Mouse (Mus musculus): Measurements from ENCODE around the gene B3gnt6.

The B3gnt6 gene

DNA sequence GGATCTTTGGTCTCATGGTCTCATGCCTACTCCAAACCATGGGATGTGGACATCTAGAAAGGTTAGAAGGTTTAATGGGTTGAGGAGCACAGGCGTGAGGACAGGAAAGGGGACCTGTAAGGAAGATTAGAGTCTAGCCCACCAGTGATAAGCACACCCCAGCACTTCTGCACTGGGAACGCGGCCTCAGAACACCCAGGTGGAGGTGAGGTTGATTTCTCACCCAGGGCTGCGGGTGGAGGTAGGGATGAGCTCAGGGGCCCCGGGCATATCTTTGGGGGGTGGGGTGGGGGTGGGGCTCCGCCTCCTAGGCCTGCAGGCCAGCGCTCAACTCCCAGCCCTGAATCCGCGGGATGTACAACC, 21.7 kb downstream of the B3gnt6 start:
- DNase-seq (ENCODE audit: low read depth, low spot score): no peak

DNA sequence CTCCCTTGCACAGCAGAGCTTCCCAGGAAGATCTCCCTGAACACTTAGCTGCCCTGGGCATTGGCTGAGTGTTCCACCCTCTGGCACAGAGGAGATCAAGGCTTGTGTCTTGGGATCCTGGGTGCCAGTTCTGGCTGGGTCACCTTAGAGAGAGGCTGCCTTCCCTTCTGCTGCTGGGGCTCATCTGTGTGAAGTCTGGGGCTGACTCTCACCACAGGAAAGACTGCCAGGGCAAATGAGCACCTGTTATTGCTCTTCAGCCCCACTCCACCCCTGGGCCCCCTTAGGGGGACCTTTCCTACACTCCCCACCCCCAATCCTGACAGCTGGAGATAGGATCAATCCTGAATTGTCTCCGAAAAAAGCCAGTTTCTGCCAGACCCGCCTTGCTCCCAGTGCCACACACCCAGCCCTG, 22.2 kb downstream of the B3gnt6 start:
- no peak for DNase-seq (ENCODE audit: low read depth, low spot score)

DNA sequence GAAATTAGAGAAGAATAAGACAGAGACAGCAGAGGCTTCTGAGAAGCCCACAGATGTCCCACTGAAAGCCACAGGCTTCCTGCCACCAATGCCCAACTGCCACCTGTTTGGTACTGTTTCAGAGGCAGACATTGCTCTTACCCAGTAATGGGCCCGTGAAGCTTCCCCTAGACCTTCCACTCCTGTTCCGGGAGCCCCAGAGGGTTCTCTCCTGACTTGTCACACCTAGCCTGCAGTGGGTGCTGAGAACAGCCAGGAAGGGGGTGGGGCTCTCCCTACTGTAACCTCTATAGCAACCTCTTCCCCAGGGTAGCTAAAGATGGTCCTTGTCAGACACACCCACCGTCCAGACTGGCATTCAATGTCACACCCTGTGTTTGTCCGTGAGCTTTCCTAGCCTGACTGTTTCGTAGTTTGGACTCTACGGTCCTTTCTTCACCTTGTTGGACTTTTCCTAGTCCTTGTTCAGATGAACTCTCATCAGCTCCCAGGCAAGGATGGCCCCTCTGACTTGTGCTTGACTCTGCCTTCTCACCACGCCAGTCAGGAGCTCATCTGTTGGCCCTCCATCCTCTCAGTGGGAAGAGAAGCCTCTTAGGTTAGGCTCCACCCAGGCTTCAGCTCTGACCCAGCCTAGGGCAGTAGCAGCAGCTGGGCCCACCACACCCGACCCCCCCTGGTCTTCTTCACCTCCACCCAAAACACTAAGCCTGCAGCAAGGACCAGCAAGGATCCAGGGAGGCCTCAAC, 22.8 kb downstream of the B3gnt6 start:
- no peak for DNase-seq (ENCODE audit: low read depth, low spot score)

DNA sequence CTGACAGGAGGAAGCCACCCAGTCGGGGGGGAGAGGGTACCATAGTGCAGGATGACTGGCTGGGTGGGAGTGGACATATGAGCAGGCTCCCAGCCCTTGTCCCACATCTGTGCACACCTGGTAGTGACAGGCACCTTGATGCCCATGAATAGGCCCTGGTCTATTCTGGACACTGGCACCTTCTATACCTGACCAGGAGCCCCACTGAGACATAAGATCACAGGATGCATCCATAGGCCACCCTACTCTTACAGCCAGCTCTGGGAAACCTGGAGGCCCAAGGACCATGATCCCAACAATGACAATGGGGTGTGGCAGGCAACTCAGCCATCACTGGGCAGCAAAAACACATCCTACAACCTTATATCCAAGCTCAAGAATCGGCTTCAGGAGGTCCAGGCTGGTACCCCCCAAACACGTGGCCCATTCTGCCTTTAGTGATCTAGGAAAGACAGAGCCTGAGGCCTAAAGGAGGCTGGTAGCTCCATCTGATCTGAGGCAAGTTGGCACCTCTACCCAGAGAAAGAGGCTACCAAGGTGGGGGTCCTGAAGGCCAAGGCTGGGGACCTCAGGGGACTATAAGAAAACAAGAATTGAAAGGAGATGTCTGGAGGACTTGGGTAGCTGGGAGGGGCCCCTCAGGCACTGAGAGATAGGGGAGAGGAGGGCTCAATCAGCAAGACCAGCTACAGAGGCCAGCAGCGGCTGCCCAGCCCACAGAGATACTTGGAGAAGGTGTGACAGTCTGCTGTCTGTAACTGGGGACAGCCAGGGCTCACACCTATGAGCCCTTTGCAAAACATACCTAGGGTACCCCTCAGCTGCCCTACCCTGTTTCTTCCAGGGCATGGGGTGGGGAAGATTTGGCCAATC, 24.2 kb downstream of the B3gnt6 start:
- DNase-seq (ENCODE audit: low read depth, low spot score): no peak

DNA sequence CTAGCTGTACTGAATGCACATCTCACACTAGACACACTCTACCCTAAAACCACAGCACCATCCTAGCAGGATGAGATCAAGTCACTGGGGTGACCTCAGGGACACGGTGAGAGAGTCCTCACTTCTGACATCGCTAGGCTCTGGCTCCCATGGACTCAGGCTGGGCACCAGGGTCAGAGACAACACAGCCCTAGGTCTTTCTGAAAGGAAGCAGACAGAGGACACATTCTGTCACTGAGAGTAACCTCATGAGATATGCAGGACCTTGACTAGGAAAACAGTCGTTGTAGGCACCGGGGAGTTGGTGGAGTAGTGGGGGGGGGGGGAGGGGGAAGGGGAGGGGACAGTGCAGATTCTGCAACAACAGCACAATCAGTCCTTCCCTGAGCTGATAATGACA, 25.9 kb downstream of the B3gnt6 start:
- DNase-seq (ENCODE audit: low read depth, low spot score): no peak

DNA sequence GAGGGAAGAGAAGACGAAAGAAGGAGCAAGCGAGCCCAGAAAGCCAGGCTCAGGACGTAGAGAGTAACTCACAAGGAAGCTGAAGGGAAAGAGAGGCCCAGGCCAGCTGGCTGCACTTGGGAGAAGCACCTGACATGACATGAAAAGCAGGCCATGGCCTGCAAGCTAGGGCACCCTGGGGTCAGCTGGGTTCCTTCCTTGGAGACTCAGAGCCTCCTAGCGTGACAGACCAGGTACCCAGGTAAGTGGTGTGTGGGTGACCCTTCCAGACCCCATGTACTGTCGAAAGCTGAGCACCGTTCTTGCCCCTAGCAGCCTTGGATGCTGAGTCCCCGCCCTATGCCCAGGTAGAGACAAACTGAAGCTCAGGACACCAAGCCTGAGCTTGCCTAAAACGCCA, 26.6 kb downstream of the B3gnt6 start:
- no peak for DNase-seq (ENCODE audit: low read depth, low spot score)

DNA sequence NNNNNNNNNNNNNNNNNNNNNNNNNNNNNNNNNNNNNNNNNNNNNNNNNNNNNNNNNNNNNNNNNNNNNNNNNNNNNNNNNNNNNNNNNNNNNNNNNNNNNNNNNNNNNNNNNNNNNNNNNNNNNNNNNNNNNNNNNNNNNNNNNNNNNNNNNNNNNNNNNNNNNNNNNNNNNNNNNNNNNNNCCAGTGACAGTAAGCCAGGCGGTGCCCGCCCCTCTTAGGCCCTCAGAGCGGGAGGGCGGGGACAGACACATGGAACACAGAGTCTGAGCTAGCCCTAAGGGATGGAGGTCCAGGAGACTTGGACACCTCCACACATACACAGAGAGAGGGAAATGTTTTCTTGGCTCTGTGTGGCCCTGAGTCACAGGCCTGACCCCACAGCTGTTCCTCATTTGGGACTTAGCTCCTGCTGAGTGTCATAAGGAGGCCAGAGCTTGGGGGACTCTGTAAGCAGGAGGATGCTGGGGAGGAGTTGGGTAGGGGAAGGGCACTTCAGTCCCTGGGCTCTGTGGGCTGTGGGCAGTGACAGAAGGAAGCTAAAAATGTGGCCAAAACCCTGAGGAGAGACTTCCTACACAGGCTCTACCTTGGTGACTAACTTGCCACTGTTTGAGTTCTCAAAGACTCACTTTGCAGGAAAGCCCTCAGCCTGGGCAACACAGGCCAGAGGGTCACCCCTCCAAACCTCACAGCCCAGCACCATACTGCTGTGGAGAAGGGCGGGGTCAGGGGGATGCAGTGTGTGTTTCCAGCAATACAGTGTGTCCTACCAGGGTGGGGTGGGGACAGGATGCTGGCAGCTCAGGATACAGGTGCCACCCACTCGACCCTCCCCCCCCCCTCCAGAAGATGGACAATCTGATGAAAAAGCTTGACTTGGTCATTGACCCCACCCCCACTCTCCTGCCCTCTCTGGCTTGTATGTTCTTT, 27.9 kb downstream of the B3gnt6 start:
- DNase-seq (ENCODE audit: low read depth, low spot score): no peak

DNA sequence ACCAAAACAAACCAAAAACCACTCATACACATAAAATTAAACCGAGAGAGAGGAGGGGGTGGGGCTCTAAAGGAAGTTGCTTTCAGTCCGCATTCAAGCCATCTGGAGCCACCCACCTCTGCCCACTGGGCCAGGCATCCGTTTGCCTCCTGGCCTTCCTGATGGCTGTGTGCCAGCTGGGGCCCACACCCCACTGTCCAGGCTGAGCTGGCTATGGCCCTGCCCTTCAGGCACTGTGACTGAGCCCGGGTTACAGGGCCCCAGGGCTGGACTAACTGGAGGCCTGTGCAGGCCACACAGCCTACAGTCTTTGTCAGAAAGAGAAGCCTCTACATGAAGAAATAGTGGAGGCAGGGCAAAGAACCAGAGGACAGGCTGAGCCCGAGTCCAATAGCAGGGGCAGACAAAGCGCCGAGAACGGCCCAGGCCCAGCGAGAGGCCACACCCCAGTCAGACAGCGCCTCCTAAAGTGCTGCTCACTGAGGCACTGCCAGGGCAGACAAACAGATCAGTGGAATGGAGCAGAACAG, 34.2 kb downstream of the B3gnt6 start:
- no peak for DNase-seq (ENCODE audit: low read depth, low spot score)

DNA sequence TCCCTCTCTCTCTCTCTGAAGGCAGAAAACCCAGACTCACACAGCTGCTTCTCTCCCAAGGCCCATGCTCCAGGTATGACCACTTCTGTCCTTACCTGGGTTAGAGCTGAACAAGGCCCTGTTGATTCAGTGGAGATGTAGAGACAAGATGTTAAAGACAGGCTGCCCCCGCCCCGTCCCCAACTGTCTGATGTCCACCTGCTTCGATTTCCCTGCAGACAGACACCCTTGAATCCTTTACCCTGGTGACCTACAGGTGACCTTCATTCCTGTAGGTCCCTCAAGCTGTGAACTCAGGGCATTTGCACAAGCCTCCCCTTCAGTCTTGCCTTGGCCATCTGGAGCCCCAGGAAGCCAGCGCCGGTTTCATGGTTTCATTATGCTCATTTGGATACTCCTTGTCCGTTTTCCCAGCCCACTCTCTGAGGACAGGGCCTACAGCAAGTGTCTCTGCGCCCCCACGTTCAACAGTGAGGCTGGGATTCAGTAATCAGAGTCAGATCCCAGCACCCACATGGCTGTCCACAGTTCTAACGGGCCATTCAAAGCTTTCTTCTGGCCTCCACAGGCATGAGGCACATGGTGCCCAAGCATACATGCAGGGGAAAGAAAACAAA, 34.8 kb downstream of the B3gnt6 start:
- DNase-seq (ENCODE audit: low read depth, low spot score): no peak

DNA sequence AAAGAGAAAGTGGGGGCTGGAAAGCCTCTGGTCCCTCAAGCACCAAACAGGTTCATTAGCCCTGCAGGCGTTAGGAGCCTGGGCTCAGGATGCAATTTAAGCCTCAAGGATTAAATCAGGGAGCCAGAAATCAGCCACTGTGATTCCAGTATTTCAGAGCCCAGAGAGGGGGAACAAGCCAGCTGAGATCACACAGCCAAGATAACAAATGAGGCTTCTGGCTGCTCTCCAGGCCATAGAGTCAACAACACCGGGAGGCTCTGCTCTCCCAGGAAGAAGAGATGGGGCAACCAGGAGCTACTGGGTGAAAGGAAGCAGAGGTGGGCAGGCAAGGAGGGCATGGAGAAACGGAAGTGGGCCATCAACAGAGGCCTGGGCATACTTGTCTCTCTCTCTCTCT, 35.6 kb downstream of the B3gnt6 start:
- DNase-seq (ENCODE audit: low read depth, low spot score): no peak

DNA sequence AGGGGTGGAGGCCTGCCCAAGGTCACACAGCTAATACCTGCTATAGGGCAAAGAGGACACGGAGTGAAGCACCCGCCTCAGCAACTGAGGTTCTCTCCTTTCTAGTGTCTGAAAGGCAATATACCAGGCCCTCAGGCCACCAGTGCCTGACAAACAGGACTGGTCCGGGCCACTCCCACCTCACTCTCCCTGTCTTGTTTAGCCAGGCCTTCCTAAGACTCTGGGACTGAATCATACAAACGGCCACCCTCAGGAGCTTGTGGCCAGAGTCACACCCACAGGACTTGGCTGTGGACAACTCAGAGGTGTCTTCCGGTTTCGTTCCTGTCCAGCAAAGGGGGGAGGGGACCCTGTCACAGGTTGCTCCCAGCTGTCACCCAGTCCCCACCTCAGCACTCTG, 37.0 kb downstream of the B3gnt6 start:
- DNase-seq (ENCODE audit: low read depth, low spot score): no peak

DNA sequence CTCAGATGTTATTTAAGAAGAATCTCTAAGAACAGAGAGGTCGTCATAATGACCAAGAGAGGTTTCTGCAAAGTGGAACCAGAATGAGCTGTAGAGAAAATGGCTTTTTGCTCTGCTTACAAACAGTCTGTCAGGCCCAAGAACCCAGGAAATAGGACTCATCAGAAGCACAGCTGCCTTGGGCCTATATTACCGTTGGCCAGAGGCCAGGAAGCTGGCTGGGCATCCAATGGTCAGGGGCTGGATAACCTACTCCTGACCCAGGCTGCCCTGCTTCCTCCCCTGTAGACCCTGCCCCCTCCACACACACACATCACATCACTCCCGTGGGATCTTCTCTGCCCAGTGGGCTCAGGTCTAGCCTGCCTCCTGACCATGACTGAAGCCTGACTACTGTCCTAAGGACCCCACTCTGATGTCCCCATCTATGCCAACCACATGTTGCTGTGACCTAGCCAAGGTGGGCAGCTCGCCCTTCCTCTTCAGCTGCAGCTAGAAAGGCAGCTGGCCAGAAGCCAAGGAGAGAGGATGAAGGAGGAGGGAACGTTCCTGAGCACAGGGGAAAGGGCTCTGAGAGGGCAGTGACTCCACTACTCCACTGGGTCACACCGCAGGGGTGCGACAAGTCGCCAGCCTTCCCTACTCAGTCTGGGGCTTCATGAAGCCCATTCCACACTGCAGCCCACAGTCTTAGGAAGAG, 39.1 kb downstream of the B3gnt6 start:
- no peak for DNase-seq (ENCODE audit: low read depth, low spot score)

DNA sequence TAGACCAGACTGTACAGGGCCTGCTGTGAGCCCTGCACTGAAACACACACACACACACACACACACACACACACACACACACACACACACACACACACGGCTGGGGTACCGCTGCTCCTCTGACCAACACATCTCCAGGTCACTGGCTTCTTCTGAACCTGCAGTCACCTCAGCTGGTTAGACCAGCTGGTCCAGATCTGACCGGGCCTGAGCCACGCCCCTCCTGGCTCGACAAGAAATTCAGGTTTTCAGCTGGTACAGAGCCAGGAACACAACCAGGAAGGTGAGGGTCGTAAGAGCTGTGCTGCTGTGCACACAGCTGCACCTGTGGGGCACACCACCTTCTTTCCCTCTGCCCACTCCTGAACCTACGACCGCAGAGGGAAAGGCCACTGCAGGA, 40.8 kb downstream of the B3gnt6 start:
- DNase-seq (ENCODE audit: low read depth, low spot score): no peak

DNA sequence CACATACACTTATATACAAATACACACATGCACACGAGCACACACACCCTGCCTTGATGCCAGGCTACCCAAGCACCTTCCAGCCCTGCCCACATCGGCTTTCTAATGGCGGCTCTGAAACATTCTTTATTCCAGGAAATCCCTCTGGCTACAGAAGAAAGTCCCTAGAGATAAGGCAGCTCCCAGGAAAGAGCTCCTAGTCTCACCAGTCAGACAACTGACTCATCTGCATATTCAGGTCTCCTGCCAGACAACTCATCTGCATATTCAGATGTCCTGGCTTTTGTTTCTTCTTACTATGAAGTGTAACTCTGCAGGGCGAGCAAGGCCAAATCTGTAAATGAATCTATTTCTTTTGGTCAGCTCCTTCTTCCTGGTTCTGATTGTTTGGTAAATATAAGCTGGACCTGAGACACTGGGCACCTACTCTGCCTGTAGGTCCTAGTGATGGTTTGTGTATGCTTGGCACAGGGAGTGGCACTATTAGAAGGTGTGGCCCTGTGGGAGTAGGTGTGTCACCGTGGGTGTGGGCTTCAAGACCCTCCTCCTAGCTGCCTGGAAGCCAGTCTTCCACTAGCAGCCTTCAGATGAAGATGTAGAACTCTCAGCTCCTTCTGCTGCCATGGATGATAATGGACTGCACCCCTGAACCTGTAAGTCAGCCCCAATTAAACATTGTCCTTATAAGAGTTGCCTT, 41.5 kb downstream of the B3gnt6 start:
- no peak for DNase-seq (ENCODE audit: low read depth, low spot score)

DNA sequence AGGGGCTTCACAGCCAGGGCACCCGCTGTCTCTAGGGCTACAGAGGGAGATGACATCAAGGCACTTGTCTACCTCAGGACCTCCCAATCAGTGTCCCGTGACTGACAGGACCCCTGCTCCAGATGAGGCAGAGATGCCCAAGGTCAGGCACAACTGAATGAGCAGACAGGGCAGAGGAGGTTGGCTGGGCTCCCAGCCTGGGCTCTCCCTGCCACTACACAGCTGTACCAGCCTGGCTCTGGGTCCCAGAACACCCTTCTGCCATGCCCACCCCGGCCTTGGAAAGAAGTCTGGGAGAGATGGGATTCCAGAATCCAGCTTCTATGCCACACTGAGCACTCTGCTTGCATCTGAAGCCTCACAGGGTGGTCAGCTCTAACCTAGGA, 43.0 kb downstream of the B3gnt6 start:
- no peak for DNase-seq (ENCODE audit: low read depth, low spot score)

DNA sequence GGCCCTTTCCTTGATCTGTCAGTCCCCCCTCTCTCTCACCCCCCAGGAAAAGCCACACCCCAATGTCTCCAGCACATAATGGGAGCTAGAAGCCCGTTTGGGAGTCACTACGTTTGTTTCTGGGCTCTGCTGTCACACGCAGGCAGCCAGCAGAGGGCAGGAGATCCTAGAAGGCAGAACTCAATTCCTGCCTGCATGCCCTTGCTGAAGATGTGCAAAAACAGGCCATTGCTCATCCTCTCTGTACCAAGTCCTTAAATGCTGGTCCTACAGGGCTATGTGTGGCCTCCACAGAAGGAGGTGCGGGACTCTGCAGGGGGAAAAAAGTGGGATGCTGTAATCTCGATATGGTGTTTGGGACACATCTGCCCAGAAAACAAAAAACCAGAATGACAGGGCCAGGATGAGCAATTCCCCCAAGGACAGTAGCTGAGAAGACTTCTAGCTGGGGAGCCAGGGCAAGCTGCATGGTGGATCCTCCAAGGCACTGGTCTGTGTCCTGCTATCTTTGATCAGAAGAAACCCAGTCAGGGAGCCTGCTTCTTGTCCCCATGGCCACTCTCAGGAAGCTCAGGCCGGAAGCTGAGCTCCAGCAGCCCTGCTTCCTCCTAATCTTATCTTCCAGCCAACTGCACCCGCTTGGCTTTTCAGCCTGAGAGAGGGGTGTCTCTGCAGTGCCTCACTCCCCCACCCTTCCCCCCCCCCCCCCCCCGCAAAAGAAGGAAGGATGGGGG, 43.6 kb downstream of the B3gnt6 start:
- peak; percentile 53 for DNase-seq (ENCODE audit: low read depth, low spot score)

DNA sequence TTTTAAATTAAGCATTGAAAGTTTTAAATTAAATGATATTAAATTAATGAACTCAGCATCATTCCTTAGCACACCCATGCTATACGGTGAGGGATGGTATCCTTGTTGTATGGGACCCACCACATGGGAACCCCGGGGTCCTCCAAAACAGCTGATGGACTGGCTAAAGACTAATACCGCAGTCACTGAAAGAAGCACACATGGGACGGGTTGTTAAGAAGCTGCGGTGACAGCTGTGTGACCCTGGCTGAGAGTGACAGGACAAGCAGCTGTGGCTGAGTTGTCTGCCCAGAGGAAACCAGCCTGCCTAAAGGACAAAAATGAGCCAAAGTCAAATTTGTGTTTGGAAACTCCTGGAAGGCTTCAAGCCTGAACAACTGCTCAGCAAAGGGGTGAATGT, 45.4 kb downstream of the B3gnt6 start:
- no peak for DNase-seq (ENCODE audit: low read depth, low spot score)

DNA sequence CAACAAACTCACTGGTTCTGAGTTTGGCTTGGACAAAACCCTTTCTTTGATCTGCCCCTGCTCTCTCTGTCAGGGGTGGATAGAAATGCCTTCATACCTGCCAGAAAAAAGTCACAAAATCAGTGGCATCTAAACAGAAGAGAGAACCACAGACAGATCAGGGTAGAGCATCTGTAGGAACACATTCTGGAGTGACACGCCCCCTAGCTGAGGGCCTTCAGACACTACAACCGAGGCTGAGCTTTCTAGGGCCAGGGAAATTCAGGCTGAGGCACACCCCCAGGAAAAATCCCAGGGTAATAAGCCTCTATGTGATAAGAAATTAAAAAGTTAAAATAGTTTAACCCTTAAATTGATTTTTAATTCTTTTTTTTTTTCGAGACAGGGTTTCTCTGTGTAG, 45.9 kb downstream of the B3gnt6 start:
- no peak for DNase-seq (ENCODE audit: low read depth, low spot score)

DNA sequence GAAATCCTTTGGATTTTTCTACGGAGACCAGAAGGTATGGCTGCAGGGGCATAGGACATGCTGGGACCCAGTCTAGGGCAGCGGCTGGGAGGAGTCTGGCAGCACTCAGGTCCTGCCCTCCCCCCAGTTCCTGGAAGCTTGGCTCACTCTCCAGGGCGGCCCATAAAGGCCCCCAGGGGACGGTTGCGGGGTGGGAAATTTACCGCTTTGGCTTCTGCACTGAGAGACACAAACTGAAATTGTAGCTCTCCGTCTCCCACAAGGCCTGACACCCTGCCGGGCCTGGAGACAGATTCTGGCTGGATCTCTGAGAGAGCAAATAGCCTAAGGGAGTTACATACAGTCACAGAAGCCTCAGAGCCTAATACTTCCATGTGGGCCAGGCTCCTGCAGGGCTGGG, 46.9 kb downstream of the B3gnt6 start:
- no peak for DNase-seq (ENCODE audit: low read depth, low spot score)
